Mouse (Mus musculus) left cerebral cortex, postnatal 25 days (tissue): ENCODE measurements around the gene Ctns. TPM values are rescaled to one million over a fixed set of nuclear protein-coding genes. Genes with fewer than 3 reads are reported as not detected.

Experiments used
- DNase-seq, 2 experiments: peaks; one replicate each; pipeline ENCODE4 v3.0.0; 2022; ENCODE audit warnings: low spot score in 2 of 2, mixed read lengths in 1 of 2
- intact Hi-C: fragments of 180-260 bp; cut with DNase I; formaldehyde crosslinking; loops from one replicate; pipeline ENCODE4 v1.15.1; 2025
- total RNA-seq, 2 experiments: library from RNA; stranded (reverse); gene quantifications; 2 replicates each; pipeline ENCODE4 v1.2.3; 2021

The Ctns gene
- 10 to 100 TPM; 19.2 to 21.0 TPM for total RNA-seq

GRCm38 (mm10) chr11:73198603-73199229 is at the start of gene Ctns:
Gene Ctns (minus strand): TSS chr11:73199042.
- peak; percentile 90 to 94 for DNase-seq
- intact Hi-C loops, result loop anchor here (2.0 kb wide), 2 partner anchors 22 to 82 kb away; partner anchors contain the start of genes Emc6 and Tax1bp3

DNA sequence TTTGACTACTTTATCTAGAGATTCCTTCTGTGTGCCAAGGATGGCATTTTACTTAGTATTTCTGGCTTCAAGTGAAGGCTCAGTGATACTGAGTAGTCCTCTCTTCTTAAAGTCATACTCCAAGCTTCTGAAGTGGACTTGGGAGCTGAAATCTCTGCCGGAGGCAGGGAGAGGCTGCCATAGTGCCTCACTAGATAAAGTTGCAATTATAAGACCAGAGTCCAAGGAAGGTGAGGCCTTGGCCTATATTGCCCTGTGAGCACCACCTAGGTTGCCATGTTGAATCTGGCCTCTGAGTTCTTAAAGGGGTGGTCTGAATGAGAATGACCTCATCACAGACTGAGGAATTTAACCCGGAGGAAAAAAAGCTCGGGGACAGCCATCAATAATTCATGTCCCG is 43.9 kb upstream of the Ctns start:
- intact Hi-C loops, result no loop called here

GRCm38 (mm10) chr11:73242199-73242598 is 43.4 kb upstream of the Ctns start:
- intact Hi-C loops, result no loop called here
- no peak for DNase-seq

More for the DNA sequence above, 43.9 kb upstream of the Ctns start:
- no peak for DNase-seq

DNA sequence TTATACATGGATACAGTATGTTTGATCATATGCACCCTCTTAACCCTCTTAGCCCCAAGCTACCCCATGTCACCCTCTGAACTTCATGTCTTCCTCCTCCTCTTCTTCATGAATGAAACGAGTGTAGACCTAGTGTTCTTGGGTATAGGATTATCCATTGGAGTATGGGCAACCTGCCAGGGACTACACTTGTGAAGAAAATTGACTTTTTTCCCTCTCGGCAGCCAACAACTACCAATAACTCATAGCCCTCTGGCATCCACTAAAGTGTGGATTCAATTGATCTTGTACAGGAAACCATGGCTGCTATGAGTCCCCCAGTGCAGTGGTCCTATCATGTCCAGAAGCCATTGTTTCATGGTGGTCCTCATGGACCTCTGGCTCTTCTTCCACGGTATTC is 37.9 kb upstream of the Ctns start:
- DNase-seq, result no peak
- intact Hi-C loops, result no loop called here

- DNase-seq, result no peak
- intact Hi-C loops, result no loop called here
Measured at GRCm38 (mm10) chr11:73235990-73236701, 37.3 kb upstream of the Ctns start.

DNA sequence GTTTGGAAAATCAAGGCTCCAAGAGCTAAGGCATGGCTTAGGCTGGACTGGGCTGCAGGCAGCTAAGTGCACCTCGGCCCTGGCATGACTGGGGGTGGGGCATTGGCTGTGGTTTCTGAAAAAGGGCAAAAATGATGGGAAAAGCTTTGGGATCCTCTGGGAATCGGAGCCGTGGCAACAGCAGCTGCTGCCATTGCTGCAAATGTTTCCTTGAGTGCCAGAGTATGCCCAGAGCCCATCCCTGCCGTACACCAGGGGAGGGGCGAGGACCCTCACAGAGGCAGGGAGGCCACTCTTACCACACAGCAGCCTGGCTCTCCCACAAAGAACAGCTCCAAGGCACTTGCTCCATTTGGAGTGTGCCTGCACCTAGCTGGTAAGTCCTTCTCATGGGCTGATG is 35.1 kb upstream of the Ctns start, which contains the start of gene Trpv1:
TSS of gene Trpv1 (plus strand) at position 301 of the 400 bp plus-strand sequence.
- intact Hi-C loops, result no loop called here
- no peak for DNase-seq

- intact Hi-C loops, result no loop called here
- DNase-seq, result peak in 1 of 2 experiments; percentile 15
Measured at GRCm38 (mm10) chr11:73232513-73232912, 33.7 kb upstream of the Ctns start.

GRCm38 (mm10) chr11:73230081-73230480 is 31.2 kb upstream of the Ctns start:
- DNase-seq, result no peak
- intact Hi-C loops, result no loop called here

DNA sequence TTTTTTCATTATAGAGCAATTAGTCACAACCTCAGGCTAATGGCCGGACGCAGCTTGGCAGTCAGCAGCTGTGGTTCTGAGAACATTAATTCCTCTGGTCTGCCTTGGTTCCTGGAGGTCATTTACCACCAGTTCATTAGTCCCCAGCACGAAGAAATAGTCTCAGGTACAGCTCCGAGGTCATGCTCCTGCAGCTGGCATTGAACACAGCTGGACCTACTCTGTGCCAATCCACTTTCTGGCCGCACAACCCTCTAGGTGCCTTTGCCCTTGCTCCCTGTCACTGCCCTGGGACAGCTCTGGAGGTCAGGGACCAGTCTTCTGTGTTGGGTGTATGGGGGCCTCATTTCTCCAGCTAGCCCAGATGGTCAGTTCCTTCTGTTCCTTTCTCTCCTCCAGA is 30.0 kb upstream of the Ctns start:
- DNase-seq, result no peak
- intact Hi-C loops, result no loop called here

DNA sequence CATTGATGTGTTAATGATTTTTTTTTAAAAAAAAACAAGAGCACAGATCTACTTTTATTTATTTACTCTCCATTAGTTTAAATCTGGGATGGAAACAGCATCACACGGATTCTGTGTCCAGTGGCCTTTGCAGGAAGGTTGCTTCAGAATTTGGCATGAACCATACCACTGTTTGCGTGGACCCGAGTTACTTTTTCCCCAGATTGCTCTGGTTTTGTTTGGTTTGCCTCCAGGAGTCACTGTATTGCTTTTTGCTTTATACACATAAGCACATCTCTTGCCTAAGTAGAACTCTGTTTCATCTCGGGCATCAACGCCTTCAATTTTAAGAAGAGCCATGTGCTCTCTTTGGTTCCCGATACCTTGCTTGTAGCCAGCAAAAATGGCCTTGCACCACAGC is 27.0 kb upstream of the Ctns start:
- no peak for DNase-seq
- intact Hi-C loops, result no loop called here

DNA sequence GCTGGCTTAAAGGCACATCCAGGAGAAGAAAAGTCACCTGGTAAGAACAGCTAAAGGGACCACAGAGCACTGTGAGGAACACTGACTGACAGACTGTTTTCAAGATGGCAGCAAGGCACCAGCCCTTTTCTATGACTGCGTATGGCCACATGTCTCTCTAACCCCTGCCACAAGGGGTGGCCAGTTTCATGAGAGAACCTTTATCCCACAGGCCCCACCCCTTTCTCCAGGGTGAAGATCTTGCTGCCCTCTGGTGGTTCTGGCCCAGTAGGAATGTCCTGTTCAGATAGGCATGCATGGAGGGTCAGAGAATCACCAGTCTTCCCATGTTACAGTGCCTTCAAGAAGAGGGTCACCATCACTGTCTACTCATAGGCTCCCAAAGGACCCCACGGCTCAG is 25.1 kb upstream of the Ctns start:
- intact Hi-C loops, result no loop called here
- no peak for DNase-seq

DNA sequence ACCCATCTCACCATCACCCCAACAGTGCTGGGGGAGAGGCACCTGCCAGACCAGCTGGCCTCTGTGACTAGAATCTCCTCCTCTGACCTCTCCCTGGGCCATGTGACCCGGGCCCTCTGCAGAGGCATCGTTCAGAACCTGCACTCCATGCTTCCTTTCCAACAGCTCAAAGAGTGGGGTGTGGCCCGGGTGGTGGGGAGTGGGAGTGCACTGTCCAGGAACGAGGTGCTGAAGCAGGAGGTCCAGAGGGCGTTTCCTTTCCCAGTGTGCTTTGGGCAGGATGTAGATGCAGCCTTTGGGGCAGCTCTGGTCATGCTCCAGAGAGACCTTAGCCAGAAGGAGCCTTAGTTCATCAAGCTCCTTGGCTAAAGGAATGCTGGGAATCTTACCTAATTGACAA is 24.0 kb upstream of the Ctns start:
- intact Hi-C loops, result no loop called here
- DNase-seq, result no peak

DNA sequence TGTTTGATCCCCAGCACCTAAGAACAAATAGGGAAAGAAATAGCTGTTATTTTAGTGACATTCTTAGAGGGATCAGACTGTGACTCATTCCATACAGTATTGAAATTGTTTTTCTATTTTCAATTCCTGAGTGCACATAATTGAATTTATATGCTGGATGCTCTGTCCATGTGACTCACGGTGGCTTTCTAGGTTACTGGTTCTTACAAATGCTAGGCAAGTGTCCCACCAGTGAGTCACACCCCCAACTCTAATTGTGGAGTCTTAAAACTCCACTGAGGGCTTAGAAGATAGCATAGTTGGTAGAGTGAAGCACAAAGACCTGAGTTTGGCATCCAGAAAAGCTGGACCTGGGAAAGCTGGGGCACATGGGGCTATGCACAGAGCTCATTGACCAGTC is 21.8 kb upstream of the Ctns start:
- intact Hi-C loops, result no loop called here
- DNase-seq, result no peak

GRCm38 (mm10) chr11:73219671-73220070 is 20.8 kb upstream of the Ctns start:
- DNase-seq, result no peak
- intact Hi-C loops, result no loop called here

DNA sequence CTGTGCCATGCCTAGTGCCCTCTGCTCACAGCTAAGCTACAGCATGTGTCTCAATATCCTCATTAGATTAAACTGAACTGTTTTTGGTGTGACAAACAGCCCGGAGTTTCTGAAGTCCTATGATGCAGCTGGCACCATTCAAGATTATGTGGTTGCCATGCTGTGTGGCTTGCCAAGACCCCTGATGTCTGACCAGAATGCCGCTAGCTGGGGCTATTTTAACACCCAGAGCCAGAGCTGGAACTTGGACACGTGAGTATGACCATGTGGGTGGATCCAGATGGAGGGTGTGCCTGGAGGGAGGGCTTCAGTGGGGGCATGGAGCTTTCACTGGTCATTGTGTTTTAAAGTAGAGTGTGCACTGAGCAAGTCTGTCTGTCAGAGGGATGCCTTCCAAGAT is 15.1 kb upstream of the Ctns start:
- DNase-seq, result no peak
- intact Hi-C loops, result no loop called here

GRCm38 (mm10) chr11:73207621-73208020 is 8.8 kb upstream of the Ctns start:
- intact Hi-C loops, result no loop called here

DNA sequence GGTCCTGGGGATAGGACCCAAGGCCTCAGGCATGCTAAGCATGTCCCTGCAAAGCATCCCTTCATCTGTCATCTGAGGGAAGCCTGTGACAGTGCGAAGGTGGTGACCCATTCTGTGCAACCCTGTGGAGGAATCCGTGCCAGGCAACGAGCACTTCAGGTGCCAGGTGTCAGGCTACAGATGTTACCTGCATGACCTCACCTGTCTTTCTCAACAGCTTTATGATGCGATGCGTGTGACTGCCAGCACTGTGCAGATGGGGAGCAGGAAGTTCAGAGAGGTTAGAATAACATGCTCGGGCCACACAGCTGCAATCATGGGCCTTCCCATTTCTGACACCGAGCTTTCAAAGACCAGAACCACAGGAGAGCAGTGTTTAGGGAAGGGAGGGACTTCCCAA is 6.4 kb upstream of the Ctns start:
- intact Hi-C loops, result no loop called here
- no peak for DNase-seq

More at GRCm38 (mm10) chr11:73207621-73208020, 8.8 kb upstream of the Ctns start:
- no peak for DNase-seq

- no peak for DNase-seq
- intact Hi-C loops, result no loop called here
Measured at GRCm38 (mm10) chr11:73203895-73204294, 5.1 kb upstream of the Ctns start.

GRCm38 (mm10) chr11:73201597-73201996 is 2.8 kb upstream of the Ctns start:
- intact Hi-C loops, result no loop called here
- DNase-seq, result peak in 1 of 2 experiments; percentile 17

DNA sequence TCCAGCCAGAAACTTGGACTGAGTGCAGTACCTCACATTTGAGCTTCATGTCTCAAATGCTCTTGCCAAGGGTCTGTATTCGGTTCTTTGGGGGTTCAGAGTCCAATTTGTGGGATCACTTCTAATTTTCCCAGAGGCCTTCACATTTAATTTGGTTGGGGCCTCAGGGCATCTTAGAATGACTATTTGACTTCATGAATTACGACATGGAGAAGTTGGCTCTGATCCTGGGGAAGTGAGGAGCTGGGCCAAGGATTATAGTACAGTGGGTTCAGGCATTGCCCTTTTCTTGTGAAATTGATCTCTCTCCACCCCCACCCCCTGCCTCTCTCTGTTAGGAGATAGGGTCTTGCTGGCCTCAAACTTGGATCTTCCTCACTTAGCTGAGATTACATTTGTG is 2.2 kb upstream of the Ctns start:
- intact Hi-C loops, result no loop called here

GRCm38 (mm10) chr11:73199879-73200278 is 1.0 kb upstream of the Ctns start:
- intact Hi-C loops, result loop anchor here (2.0 kb wide), 2 partner anchors 23 to 81 kb away; partner anchors contain the start of genes Emc6 and Tax1bp3
- DNase-seq, result no peak

More for the DNA sequence above, 2.2 kb upstream of the Ctns start:
- DNase-seq, result no peak
